Mouse (Mus musculus): ENCODE data around the gene Mia. TPM values are rescaled to one million over a fixed set of nuclear protein-coding genes. Genes with fewer than 3 reads are reported as not detected.

Mia gene
- polyA plus RNA-seq, 1 experiment: 13.5 TPM

DNA sequence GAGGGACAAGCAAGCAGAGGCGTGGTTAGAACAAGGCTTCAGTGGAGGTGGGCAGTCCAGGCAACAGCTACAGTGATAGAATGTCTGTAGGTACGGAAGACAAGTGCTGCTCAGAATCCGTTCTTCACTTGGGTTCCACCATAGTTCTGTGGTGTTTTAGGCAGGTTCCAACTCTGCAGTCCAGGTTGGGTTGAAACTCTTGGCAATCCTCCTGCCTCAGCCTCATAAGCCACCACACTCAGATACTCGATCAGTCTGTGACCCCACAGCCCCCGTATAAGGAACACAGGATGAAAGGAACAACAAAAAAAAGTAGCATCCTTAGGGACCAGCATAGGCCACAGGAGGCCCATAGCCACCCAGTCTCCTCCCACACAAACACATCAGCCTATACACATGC, 11.5 kb upstream of the Mia start:
- H3K4me3 ChIP-seq (replicated peaks; ENCODE audit: extremely low read depth, low read depth, low read length): no peak overlapping the region
- no peak for TF ChIP-seq POLR2A (IDR thresholded peaks at IDR 0.05; ENCODE audit: borderline replicate concordance, extremely low read depth, low read depth, low read length)
- no peak for TF ChIP-seq CTCF (IDR thresholded peaks at IDR 0.05; ENCODE audit: insufficient read depth, low read length)
- no peak for DNase-seq
- WGBS: 88% methylated on average over 5 of the region's 5 CpGs
- H3K4me1 ChIP-seq (ENCODE audit: control insufficient read depth, insufficient read depth, low read length): no peaks in the 10 kb centered on the region

DNA sequence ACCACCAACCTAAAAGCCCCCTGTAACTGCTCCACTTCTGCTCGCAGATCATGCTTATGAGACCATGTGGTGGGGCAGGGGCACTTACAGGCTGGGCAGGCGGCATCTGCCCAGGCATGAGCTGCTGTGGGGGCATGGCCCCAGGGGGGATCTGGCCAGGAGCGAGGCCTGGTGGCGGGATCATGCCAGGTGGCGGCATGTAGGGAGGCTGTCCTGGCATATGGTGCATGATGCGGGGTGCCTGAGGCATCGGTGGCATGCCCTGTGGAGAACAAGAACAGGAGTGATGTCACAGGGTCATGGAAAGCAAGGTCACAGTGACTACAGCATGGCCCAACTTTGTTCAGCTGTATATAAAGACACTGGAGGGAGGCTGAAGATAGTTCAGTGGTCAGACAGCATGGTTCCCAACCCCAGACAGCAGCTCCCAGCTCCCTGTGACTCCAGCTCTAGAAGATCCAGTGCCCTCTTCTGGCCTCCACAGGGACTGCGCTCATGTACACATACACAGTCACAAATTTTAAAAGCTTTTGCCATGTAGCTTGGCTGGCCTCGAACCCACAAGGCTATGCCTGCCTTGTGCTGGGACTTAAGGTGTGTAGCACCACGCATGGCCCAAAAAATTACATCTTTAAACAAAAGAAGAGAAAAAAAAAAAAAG, 8.4 kb upstream of the Mia start:
- WGBS: 97% methylated on average over 10 of the region's 10 CpGs
- TF ChIP-seq CTCF (IDR thresholded peaks at IDR 0.05; ENCODE audit: insufficient read depth, low read length): peak; percentile 19; the same call in 1 of the 2 replicates
- TF ChIP-seq POLR2A (IDR thresholded peaks at IDR 0.05; ENCODE audit: borderline replicate concordance, extremely low read depth, low read depth, low read length): no peak
- Histone ChIP-seq H3K4me3 (replicated peaks; ENCODE audit: extremely low read depth, low read depth, low read length) (no peak overlapping the region), H3K4me1 (ENCODE audit: control insufficient read depth, insufficient read depth, low read length) (no peaks in the 10 kb centered on the region)
- DNase-seq: no peak

DNA sequence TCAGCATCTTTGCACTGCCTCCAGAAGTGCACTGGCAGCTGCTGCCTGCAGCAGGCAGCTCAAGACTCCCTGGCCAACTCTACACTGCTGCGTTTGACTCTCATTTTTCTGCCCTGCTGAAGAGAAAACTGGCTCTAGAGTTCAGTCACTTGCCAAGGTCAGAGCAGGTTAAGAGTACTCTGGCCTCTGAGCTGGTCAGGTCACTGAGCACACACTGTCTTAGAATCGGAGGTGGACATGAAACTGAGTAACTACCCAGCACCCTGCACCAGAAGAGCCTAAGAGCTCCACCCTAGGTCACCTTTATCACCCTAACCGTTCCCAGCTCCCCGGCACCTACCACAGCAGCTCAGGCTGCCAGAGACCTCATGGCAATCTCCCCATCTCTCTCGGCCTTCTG, 5.0 kb upstream of the Mia start:
- DNase-seq: no peak
- no peak overlapping the region for H3K4me3 ChIP-seq (replicated peaks; ENCODE audit: extremely low read depth, low read depth, low read length)
- WGBS: 85% methylated on average over 5 of the region's 5 CpGs
- H3K4me1 ChIP-seq (ENCODE audit: control insufficient read depth, insufficient read depth, low read length): no peaks in the 10 kb centered on the region
- no peak for TF ChIP-seq CTCF (IDR thresholded peaks at IDR 0.05; ENCODE audit: insufficient read depth, low read length)
- no peak for TF ChIP-seq POLR2A (IDR thresholded peaks at IDR 0.05; ENCODE audit: borderline replicate concordance, extremely low read depth, low read depth, low read length)

DNA sequence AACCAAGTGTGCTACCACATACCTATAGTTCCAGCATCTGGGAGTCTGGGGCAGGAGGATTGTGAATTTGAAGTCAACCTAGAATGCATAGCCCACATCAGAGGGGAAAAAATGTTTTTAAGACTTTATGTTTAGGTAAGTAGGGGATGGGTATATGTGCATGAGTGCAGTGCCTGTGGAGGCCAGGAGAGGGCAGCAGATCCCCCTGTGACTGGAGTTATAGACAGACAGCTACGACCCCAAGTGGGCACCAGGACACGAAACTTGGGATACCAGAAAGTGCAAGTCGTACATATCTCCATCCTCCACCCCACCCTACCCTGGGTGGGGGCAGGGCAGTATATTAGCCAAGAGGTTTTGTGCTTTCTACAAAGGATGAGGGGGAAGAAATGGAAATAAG, 4.0 kb upstream of the Mia start:
- TF ChIP-seq POLR2A (IDR thresholded peaks at IDR 0.05; ENCODE audit: borderline replicate concordance, extremely low read depth, low read depth, low read length): no peak
- TF ChIP-seq CTCF (IDR thresholded peaks at IDR 0.05; ENCODE audit: insufficient read depth, low read length): peak; percentile 80
- no peak for DNase-seq
- 34% methylated on average over 3 of the region's 3 CpGs for WGBS
- Histone ChIP-seq H3K4me3 (replicated peaks; ENCODE audit: extremely low read depth, low read depth, low read length) (no peak overlapping the region), H3K4me1 (ENCODE audit: control insufficient read depth, insufficient read depth, low read length) (peaks cover 3% of the 10 kb centered on the region; the same call in 1 of the 2 replicates)

DNA sequence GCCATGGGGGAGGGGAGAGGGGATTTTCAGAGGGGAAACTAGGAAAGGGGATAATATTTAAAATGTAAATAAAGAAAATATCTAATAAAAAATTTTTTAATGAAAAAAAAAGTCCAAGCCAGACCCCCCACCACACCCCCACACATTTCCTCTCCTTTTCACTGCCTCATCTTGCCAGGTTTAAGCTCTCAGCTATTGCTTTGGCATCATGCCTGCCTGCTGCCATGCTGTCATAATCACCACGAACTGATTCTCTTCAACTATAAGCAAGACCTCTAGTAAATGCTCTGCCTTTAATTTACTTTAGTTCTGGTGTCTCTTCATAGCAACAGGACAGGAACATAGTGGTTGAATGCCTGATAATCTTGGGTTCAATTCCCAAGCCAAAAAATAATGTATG, 1.5 kb upstream of the Mia start:
- Histone ChIP-seq H3K4me3 (replicated peaks; ENCODE audit: extremely low read depth, low read depth, low read length) (no peak overlapping the region), H3K4me1 (ENCODE audit: control insufficient read depth, insufficient read depth, low read length) (peaks cover 6% of the 10 kb centered on the region; the same call in 1 of the 2 replicates)
- no peak for DNase-seq
- WGBS: 55% methylated on average over 1 of the region's 1 CpGs
- no peak for TF ChIP-seq POLR2A (IDR thresholded peaks at IDR 0.05; ENCODE audit: borderline replicate concordance, extremely low read depth, low read depth, low read length)
- no peak for TF ChIP-seq CTCF (IDR thresholded peaks at IDR 0.05; ENCODE audit: insufficient read depth, low read length)

DNA sequence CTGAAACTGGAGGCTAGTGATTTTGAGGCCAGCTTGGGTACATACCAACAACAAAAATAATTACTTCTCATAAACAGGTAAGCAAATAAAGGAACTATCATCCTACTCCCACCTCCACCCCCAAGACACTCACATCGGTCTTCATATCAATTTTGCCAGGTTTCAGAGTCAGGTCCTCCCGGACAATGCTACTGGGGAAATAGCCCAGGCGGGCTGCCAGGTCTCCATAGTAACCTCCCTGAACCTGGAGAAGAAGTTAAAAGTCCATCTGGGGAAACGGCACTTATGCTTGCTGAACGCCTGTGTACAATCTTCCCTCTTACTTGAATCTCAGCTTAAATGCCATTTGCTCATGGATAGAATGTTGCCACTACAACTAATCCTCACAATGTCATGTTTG, 921 bp downstream of the Mia start:
- 32% methylated on average over 5 of the region's 5 CpGs for WGBS
- peaks cover 6% of the 10 kb centered on the region; the same call in 1 of the 2 replicates for H3K4me1 ChIP-seq (ENCODE audit: control insufficient read depth, insufficient read depth, low read length)
- DNase-seq: no peak
- TF ChIP-seq CTCF (IDR thresholded peaks at IDR 0.05; ENCODE audit: insufficient read depth, low read length) (no peak), POLR2A (IDR thresholded peaks at IDR 0.05; ENCODE audit: borderline replicate concordance, extremely low read depth, low read depth, low read length) (no peak)
- no peak overlapping the region for H3K4me3 ChIP-seq (replicated peaks; ENCODE audit: extremely low read depth, low read depth, low read length)

DNA sequence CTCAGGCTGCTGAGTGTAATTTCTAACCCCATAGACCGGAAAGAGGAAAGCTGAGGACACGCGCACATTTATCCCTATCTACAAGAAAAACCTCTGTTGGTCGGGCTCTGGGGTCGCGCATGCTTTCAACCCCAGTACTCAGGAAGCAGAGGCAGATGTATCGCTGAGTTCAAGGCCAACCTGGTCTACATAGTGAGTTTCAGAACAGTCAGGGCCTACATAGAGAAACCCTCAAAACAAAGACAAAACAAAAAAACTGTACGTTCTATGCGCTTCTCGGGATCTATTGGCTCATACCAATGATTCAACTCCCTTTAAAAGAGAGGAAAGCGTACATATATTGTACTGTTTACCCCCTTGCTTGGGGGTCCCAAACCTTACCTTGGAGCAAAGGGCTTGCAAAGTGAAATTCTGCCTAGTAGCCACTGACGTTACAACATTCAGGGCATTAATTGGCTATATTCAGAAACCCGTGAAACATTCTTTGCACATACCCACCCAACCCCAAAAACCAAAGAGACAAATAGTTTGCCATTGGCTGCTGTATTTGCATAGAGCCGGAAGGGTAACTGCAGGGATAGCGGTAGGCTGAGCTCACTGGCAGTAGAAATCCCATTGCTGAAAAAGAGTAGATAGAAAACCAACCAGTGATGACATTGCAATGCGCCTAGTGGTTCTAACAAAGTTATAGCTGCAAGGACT, 1.6 kb downstream of the Mia start:
- H3K4me3 ChIP-seq (replicated peaks; ENCODE audit: extremely low read depth, low read depth, low read length): peak overlapping the region; percentile 43
- TF ChIP-seq POLR2A (IDR thresholded peaks at IDR 0.05; ENCODE audit: borderline replicate concordance, extremely low read depth, low read depth, low read length) (no peak), CTCF (IDR thresholded peaks at IDR 0.05; ENCODE audit: insufficient read depth, low read length) (no peak)
- 40% methylated on average over 16 of the region's 16 CpGs for WGBS
- H3K4me1 ChIP-seq (ENCODE audit: control insufficient read depth, insufficient read depth, low read length): peaks cover 6% of the 10 kb centered on the region; the same call in 1 of the 2 replicates
- DNase-seq: no peak

DNA sequence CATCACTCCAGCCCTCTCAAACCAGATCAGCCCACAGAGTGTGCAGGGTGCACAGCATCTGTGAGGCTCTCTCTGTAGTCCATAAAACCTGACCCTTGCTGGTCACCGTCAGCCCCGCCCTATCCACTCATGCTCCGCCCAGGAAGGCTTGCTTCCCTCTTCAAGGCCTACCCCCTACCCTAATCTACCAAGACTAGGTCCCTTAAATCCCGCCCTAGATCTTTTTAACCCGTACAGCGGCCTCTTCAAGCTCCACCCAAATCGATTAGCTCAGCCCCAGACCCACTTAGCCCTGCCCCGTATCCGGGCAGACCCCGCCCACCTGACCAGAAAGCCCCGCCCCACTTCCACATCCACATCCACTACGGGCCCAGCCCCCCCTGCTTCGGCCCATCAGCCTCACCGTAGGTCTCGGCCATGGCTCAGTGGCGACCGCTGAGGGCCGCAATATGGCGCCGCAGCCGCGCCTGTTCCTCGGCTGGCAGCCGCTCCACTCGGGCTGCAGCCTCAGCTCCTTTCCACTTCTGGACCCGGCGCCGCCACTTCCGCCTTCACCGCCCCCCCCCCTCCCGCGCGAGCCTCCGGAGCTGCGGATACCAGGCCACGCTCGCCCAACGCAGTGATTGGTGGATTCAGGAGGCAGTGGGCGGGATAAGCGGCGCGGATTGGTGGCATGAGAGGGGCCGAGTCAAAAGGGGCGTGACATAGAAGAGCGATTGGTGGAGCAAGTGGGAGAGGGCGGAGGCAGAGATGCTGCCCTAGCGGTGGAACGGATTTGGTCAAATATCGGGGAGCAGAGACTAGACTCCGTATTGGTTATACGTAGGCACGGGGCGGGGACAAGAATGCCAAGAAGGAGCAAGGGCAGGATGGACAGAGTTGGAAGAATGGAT, 2.4 kb downstream of the Mia start, which contains the start of gene Rab4b:
Rab4b (minus strand) TSS at position 573 of the 893 bp plus-strand sequence.
- WGBS: under 1% methylated on average over 53 of the region's 53 CpGs
- H3K4me3 ChIP-seq (replicated peaks; ENCODE audit: extremely low read depth, low read depth, low read length): peak within 1 kb of the TSS; percentile 76
- TF ChIP-seq POLR2A (IDR thresholded peaks at IDR 0.05; ENCODE audit: borderline replicate concordance, extremely low read depth, low read depth, low read length) (peak; percentile 61; the same call in 1 of the 2 replicates), CTCF (IDR thresholded peaks at IDR 0.05; ENCODE audit: insufficient read depth, low read length) (peak; percentile 60)
- H3K4me1 ChIP-seq (ENCODE audit: control insufficient read depth, insufficient read depth, low read length): peaks cover 6% of the 10 kb centered on the region; the same call in 1 of the 2 replicates
- peak; percentile 99 for DNase-seq

DNA sequence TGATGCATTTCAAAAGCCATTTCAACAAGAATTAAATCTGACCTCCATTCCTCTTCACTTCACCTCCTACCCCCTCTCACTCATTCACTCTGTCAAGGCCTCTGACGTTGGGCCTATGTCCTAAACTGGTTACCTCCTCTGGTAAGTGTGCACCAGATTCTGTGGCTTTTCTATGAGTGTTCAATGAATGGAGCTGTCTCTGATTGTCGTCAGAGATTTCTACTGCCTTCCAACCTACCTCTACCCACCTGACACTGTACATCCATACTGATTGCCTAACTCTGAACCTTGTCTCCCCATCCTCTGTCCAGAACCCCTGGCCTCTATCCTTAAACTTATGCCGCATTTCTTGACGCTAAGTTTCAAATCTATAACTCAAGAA, 3.0 kb downstream of the Mia start:
- 15% methylated on average over 4 of the region's 4 CpGs for WGBS
- no peak for DNase-seq
- H3K4me1 ChIP-seq (ENCODE audit: control insufficient read depth, insufficient read depth, low read length): peaks cover 6% of the 10 kb centered on the region; the same call in 1 of the 2 replicates
- TF ChIP-seq POLR2A (IDR thresholded peaks at IDR 0.05; ENCODE audit: borderline replicate concordance, extremely low read depth, low read depth, low read length) (no peak), CTCF (IDR thresholded peaks at IDR 0.05; ENCODE audit: insufficient read depth, low read length) (no peak)
- H3K4me3 ChIP-seq (replicated peaks; ENCODE audit: extremely low read depth, low read depth, low read length): peak overlapping the region; percentile 76
